ENCODE assay signal across 14 mouse cellular contexts in the genomic region with DNA sequence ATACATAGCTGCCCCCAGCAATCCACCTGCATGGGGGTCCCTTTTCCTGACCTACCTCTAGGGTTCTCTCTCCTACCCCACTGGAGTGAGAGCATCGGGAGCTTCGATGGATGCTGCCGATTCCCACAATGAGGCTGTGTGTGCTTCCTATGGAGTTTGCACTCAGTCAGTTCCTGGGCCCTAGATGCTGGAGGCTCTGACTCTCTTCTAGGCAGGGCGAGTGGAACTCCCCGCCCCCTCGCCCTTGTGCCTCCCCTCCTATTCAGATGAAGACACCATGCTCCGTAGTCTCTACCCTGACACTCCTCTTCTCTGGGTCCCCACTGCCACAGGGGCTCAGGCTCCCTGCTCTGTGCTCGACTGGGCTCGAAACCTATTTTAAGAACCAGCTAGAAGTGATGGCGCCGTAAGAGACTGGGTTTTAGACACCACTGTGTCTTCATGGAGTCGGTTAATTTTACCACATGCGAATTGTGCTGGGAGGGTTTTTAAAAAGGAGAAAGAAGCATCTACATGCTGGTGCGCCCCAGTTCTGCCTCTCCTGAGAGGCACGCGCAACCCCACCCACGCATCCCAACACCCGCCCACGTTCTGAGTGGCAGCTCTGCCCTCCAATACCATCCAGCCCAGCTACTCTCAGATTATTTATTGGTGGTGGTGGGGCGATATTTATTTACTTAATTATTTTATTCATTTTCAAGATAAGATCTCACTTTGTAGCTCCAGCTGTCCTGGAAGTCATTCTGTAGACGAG. TPM values are rescaled to one million over a fixed set of nuclear protein-coding genes. Genes with fewer than 3 reads are reported as not detected.
DNase-seq lines count a peak whose midpoint lies in the region; ATAC-seq and TF ChIP-seq lines count a peak whose summit lies in the region.
"Had no signal": no experiment of that assay in that cellular context is flagged by ENCODE, and none has a peak within 500 bp of the region (broad histone marks: within the 10 kb centered on the region; RNA-seq: fewer than 3 reads in every experiment).

No protein-coding gene starts in this region.

- 56% methylated on average over 21 of the region's 21 CpGs for WGBS in heart, embryonic 13.5 days
- WGBS in intestine, embryonic 14.5 days: 66% methylated on average over 21 of the region's 21 CpGs
- 64% methylated on average over 21 of the region's 21 CpGs for WGBS in hindbrain, embryonic 16.5 days

- peaks cover 30% of the 10 kb centered on the region for H3K27me3 ChIP-seq in heart, embryonic 13.5 days (replicated peaks)
- no peaks in the 10 kb centered on the region for H3K27me3 ChIP-seq in E14TG2a.4 (ENCODE audit: insufficient read depth, low read length)
- H3K27me3 ChIP-seq in intestine, embryonic 14.5 days (replicated peaks; ENCODE audit: control insufficient read depth, insufficient read depth, low read length): no peaks in the 10 kb centered on the region
- no peaks in the 10 kb centered on the region for H3K27me3 ChIP-seq in hindbrain, embryonic 16.5 days (replicated peaks; ENCODE audit: control insufficient read depth, insufficient read depth, low read length)
- H3K27me3 ChIP-seq: megakaryocyte, embryonic 14.5 days had no signal

- DNase-seq in heart, adult 8-10 months (ENCODE audit: low spot score): no peak
- DNase-seq in intestine, embryonic 14.5 days (ENCODE audit: low spot score): no peak
- peak; percentile 57 to 58 for DNase-seq in left cerebral cortex, postnatal 36 days (ENCODE audit: low spot score in 2 of 2)
- no peak for DNase-seq in adrenal gland, adult (ENCODE audit: inconsistent age in 2 of 2, low spot score in 1 of 2)
- DNase-seq in ovary, postnatal 10 days (ENCODE audit: low spot score): no peak
- DNase-seq: thymus, postnatal 25 days had no signal

- no peak overlapping the region for H3K27ac ChIP-seq in heart, embryonic 13.5 days (replicated peaks)
- peak overlapping the region; percentile 1; the same call in 1 of the 2 replicates for H3K27ac ChIP-seq in intestine, embryonic 14.5 days (ENCODE audit: low read depth)
- no peak overlapping the region for H3K27ac ChIP-seq in hindbrain, embryonic 16.5 days (ENCODE audit: low read depth, low read length)
- H3K27ac ChIP-seq: hindbrain, embryonic 12.5 days; limb, embryonic 12.5 days; neural tube, embryonic 15.5 days had no signal

- 0 out of 2 replicates have a peak overlapping the region, but pooled peaks have one; percentile 21 for H3K9ac ChIP-seq in heart, embryonic 13.5 days
- H3K9ac ChIP-seq in intestine, embryonic 14.5 days (ENCODE audit: low read length): no peak overlapping the region
- no peak overlapping the region for H3K9ac ChIP-seq in hindbrain, embryonic 16.5 days (ENCODE audit: low read depth, low read length)
- H3K9ac ChIP-seq: hindbrain, embryonic 12.5 days; limb, embryonic 12.5 days; neural tube, embryonic 15.5 days had no signal

- H3K4me2 ChIP-seq in heart, embryonic 13.5 days: peak overlapping the region; percentile 5; the same call in 1 of the 2 replicates
- no peak overlapping the region for H3K4me2 ChIP-seq in intestine, embryonic 14.5 days (ENCODE audit: low read length)
- no peak overlapping the region for H3K4me2 ChIP-seq in hindbrain, embryonic 16.5 days (ENCODE audit: low read length)
- H3K4me2 ChIP-seq: hindbrain, embryonic 12.5 days; limb, embryonic 12.5 days; neural tube, embryonic 15.5 days had no signal

- TF ChIP-seq CTCF in E14TG2a.4 (conservative IDR thresholded peaks at IDR 0.05; ENCODE audit: low read length): no peak

- no peaks in the 10 kb centered on the region for H3K36me3 ChIP-seq in heart, embryonic 13.5 days
- H3K36me3 ChIP-seq in E14TG2a.4 (ENCODE audit: insufficient read depth, low read length): peaks cover 29% of the 10 kb centered on the region
- no peaks in the 10 kb centered on the region for H3K36me3 ChIP-seq in intestine, embryonic 14.5 days (ENCODE audit: control insufficient read depth, insufficient read depth, low read length)
- no peaks in the 10 kb centered on the region; the same call in 1 of the 2 replicates for H3K36me3 ChIP-seq in hindbrain, embryonic 16.5 days (ENCODE audit: control insufficient read depth, insufficient read depth, low read length)
- H3K36me3 ChIP-seq: hindbrain, embryonic 12.5 days; limb, embryonic 12.5 days; neural tube, embryonic 15.5 days had no signal

- no peaks in the 10 kb centered on the region for H3K4me1 ChIP-seq in heart, embryonic 13.5 days
- peaks cover 88% of the 10 kb centered on the region for H3K4me1 ChIP-seq in E14TG2a.4 (replicated peaks; ENCODE audit: low read depth, low read length)
- H3K4me1 ChIP-seq in intestine, embryonic 14.5 days (replicated peaks; ENCODE audit: control insufficient read depth, insufficient read depth, low read length): no peaks in the 10 kb centered on the region
- no peaks in the 10 kb centered on the region for H3K4me1 ChIP-seq in hindbrain, embryonic 16.5 days (ENCODE audit: control insufficient read depth, insufficient read depth, low read depth, low read length)
- H3K4me1 ChIP-seq: hindbrain, embryonic 12.5 days; limb, embryonic 12.5 days had no signal

- no peak for ATAC-seq in heart, embryonic 13.5 days (ENCODE audit: extremely low read depth, insufficient number of reproducible peaks, low FRiP score, low TSS enrichment)
- 0 out of 2 replicates have a peak, but pooled peaks have one; percentile 17 for ATAC-seq in intestine, embryonic 14.5 days (replicated peaks; ENCODE audit: low FRiP score, low TSS enrichment, low read depth)
- no peak for ATAC-seq in hindbrain, embryonic 16.5 days

- no peaks in the 10 kb centered on the region for H3K9me3 ChIP-seq in heart, embryonic 13.5 days
- H3K9me3 ChIP-seq in E14TG2a.4 (ENCODE audit: low read length): no peaks in the 10 kb centered on the region
- H3K9me3 ChIP-seq in intestine, embryonic 14.5 days (ENCODE audit: control insufficient read depth, low read length): no peaks in the 10 kb centered on the region
- H3K9me3 ChIP-seq in hindbrain, embryonic 16.5 days (ENCODE audit: control insufficient read depth, low read length): no peaks in the 10 kb centered on the region
- H3K9me3 ChIP-seq: hindbrain, embryonic 12.5 days; limb, embryonic 12.5 days; megakaryocyte, embryonic 14.5 days; neural tube, embryonic 15.5 days had no signal

- H3K4me3 ChIP-seq in heart, embryonic 13.5 days: no peak overlapping the region
- peak overlapping the region; percentile 63 for H3K4me3 ChIP-seq in E14TG2a.4 (replicated peaks; ENCODE audit: low read length)
- no peak overlapping the region for H3K4me3 ChIP-seq in intestine, embryonic 14.5 days (ENCODE audit: low read depth, low read length)
- H3K4me3 ChIP-seq in hindbrain, embryonic 16.5 days (ENCODE audit: low read length): no peak overlapping the region
- H3K4me3 ChIP-seq: hindbrain, embryonic 12.5 days; limb, embryonic 12.5 days; megakaryocyte, embryonic 14.5 days; neural tube, embryonic 15.5 days had no signal

- intact Hi-C loops in left cerebral cortex, postnatal 36 days (cut with DNase I): no loop called here

RNA-seq across cellular contexts. Expression of a gene that starts 7.5 kb away (rescaled TPM):
- polyA plus RNA-seq in heart, embryonic 13.5 days (2015; fragmentation: Nextera tagmentation; extraction: Ambion mirVana): 0.70 and 1.0 TPM in 2 replicates
- 1 to 10 TPM; 2.1 to 4.2 (median 2.9) TPM for total RNA-seq in heart, adult 8-10 months (2022)
- 4.7 and 7.7 TPM in 2 replicates for polyA plus RNA-seq in intestine, embryonic 14.5 days (2014; fragmentation: Nextera tagmentation; extraction: Ambion mirVana)
- total RNA-seq in left cerebral cortex, postnatal 36 days (2021): 100 to 1,000 TPM; 260 to 316 TPM
- 57.5 and 66.5 TPM in 2 replicates for polyA plus RNA-seq in hindbrain, embryonic 16.5 days (2015; fragmentation: Nextera tagmentation; extraction: Ambion mirVana)

RNA-seq across cellular contexts. Expression of a gene that starts 33.3 kb away (rescaled TPM):
- polyA plus RNA-seq in heart, embryonic 13.5 days (2015; fragmentation: Nextera tagmentation; extraction: Ambion mirVana): 68.4 and 75.8 TPM in 2 replicates
- 100 to 1,000 TPM in 3 of 4 experiments, 10 to 100 TPM in 1; 96.9 to 114 (median 106) TPM for total RNA-seq in heart, adult 8-10 months (2022)
- polyA plus RNA-seq in intestine, embryonic 14.5 days (2014; fragmentation: Nextera tagmentation; extraction: Ambion mirVana): 149 and 150 TPM in 2 replicates
- total RNA-seq in left cerebral cortex, postnatal 36 days (2021): 10 to 100 TPM; 65.7 to 74.4 TPM
- polyA plus RNA-seq in hindbrain, embryonic 16.5 days (2015; fragmentation: Nextera tagmentation; extraction: Ambion mirVana): 95.1 and 98.6 TPM in 2 replicates

RNA-seq across cellular contexts. Expression of a gene that starts 34.5 kb away (rescaled TPM):
- not detected in 2 replicates for polyA plus RNA-seq in heart, embryonic 13.5 days (2015; fragmentation: Nextera tagmentation; extraction: Ambion mirVana)
- total RNA-seq in heart, adult 8-10 months (2022): not detected
- polyA plus RNA-seq in intestine, embryonic 14.5 days (2014; fragmentation: Nextera tagmentation; extraction: Ambion mirVana): 5.9 and 9.1 TPM in 2 replicates
- total RNA-seq in left cerebral cortex, postnatal 36 days (2021): not detected
- polyA plus RNA-seq in hindbrain, embryonic 16.5 days (2015; fragmentation: Nextera tagmentation; extraction: Ambion mirVana): not detected in 2 replicates
- total RNA-seq: gastrocnemius, adult 8-10 months had no signal
- polyA plus RNA-seq: neural tube, embryonic 15.5 days had no signal

RNA-seq across cellular contexts. Expression of a gene that starts 59.6 kb away (rescaled TPM):
- polyA plus RNA-seq in heart, embryonic 13.5 days (2015; fragmentation: Nextera tagmentation; extraction: Ambion mirVana): 7.0 and 8.8 TPM in 2 replicates
- total RNA-seq in heart, adult 8-10 months (2022): 10 to 100 TPM; 43.1 to 55.6 (median 47.0) TPM
- polyA plus RNA-seq in intestine, embryonic 14.5 days (2014; fragmentation: Nextera tagmentation; extraction: Ambion mirVana): 1.4 and 1.7 TPM in 2 replicates
- 10 to 100 TPM; 13.5 to 14.0 TPM for total RNA-seq in left cerebral cortex, postnatal 36 days (2021)
- 3.1 and 4.0 TPM in 2 replicates for polyA plus RNA-seq in hindbrain, embryonic 16.5 days (2015; fragmentation: Nextera tagmentation; extraction: Ambion mirVana)

Comparison
In these comparisons a context has a peak if more than half of its experiments do, and no peak if none do; other contexts are left out.
1. DNase-seq: peak in left cerebral cortex, postnatal 36 days (2 of 2); none in heart, adult 8-10 months (single experiment), intestine, embryonic 14.5 days (single experiment), adrenal gland, adult (0 of 2) and ovary, postnatal 10 days (single experiment).